Mouse (Mus musculus) small intestine, adult 2 months (tissue): ENCODE results near the gene Wfdc1.

Experiments used
- CTCF ChIP-seq: fragments of 200-500 bp; IDR thresholded peaks from 2 replicates; pipeline ENCODE4 v1.5.1; 2012; ENCODE audit warnings: low read depth, mild to moderate bottlenecking, control low read depth, inconsistent platforms, low read length, moderate library complexity, mixed read lengths; ENCODE audit not compliant: insufficient replicate concordance, insufficient read length; ENCODE audit errors: extremely low read depth
- POLR2A ChIP-seq: fragments of 200-500 bp; IDR thresholded peaks from 2 replicates; pipeline ENCODE4 v1.6.1; 2012; ENCODE audit warnings: low read depth, mild to moderate bottlenecking, control low read depth, inconsistent platforms, low read length, moderate library complexity

- no peak for TF ChIP-seq POLR2A
- TF ChIP-seq CTCF: no peak
These were observed 42.9 kb downstream of the Wfdc1 start for GRCm38 (mm10) chr8:119708878-119709702.
